In the genomic region with DNA sequence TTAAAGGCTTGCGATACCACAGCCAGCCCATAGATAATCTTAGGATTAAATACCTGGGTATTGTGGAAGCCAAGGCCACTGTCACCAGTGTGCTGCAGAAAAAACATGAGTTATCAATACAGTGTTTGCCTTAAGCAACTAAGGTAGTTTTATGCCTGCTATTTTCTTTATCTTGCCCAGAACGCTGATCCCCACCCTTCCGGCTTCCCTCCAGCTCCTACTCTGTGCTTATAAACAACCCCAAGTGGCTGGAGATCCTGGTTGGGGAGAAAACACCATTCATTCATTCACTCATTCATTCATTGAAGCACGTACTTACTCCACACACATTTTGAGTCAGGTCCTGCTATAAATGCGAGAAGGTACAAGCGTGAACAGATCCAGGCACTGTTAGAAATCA, we compare ENCODE assay signal across 17 mouse cellular contexts. TPM values are rescaled to one million over a fixed set of nuclear protein-coding genes. Genes with fewer than 3 reads are reported as not detected.
"Had no signal": no experiment of that assay in that cellular context is flagged by ENCODE, and none has a peak within 500 bp of the region (broad histone marks: within the 10 kb centered on the region; RNA-seq: fewer than 3 reads in every experiment).

No protein-coding gene starts in this region.

- H3K4me2 ChIP-seq: neural tube, embryonic 12.5 days; neural tube, embryonic 13.5 days; neural tube, embryonic 15.5 days; stomach, embryonic 15.5 days had no signal

- H3K27ac ChIP-seq: neural tube, embryonic 12.5 days; neural tube, embryonic 13.5 days; neural tube, embryonic 15.5 days; stomach, embryonic 15.5 days had no signal

- DNase-seq: retina, postnatal 1 day; right cerebral cortex, adult 18-20 months; right cerebral cortex, postnatal 14 days; right cerebral cortex, postnatal 25 days; right cerebral cortex, postnatal 4 days; spleen, adult 18-20 months; thymus, adult 18-20 months; thymus, adult 2 months; thymus, postnatal 14 days; thymus, postnatal 25 days; thymus, postnatal 36 days; thymus, postnatal 4 days had no signal

- H3K4me3 ChIP-seq: neural tube, embryonic 12.5 days; neural tube, embryonic 13.5 days; neural tube, embryonic 15.5 days; stomach, embryonic 15.5 days had no signal

- H3K9ac ChIP-seq: neural tube, embryonic 12.5 days; neural tube, embryonic 13.5 days; neural tube, embryonic 15.5 days; stomach, embryonic 15.5 days had no signal

- H3K9me3 ChIP-seq: neural tube, embryonic 12.5 days; neural tube, embryonic 13.5 days; neural tube, embryonic 15.5 days; stomach, embryonic 15.5 days had no signal

- H3K36me3 ChIP-seq: neural tube, embryonic 12.5 days; neural tube, embryonic 13.5 days; neural tube, embryonic 15.5 days; stomach, embryonic 15.5 days had no signal

RNA-seq across cellular contexts. Expression of a gene that starts 4.6 kb away (rescaled TPM):
- total RNA-seq: neutrophil, adult 5-6 weeks had no signal

RNA-seq across cellular contexts. Expression of a gene that starts 19.2 kb away (rescaled TPM):
- total RNA-seq: neutrophil, adult 5-6 weeks had no signal
